19 mouse cellular contexts compared by ENCODE assay signal in genomic region chr5:8732639-8733038, GRCm38 (mm10).
A peak's percentile ranks its signal among the peaks of the same experiment; 100 is the strongest.
DNase-seq lines count a peak whose midpoint lies in the region; ATAC-seq and TF ChIP-seq lines count a peak whose summit lies in the region.
"Had no signal": no experiment of that assay in that cellular context is flagged by ENCODE, and none has a peak within 500 bp of the region (broad histone marks: within the 10 kb centered on the region; RNA-seq: fewer than 3 reads in every experiment).

No protein-coding gene starts in this region.

- TF ChIP-seq POLR2A in ES-Bruce4 (IDR thresholded peaks at IDR 0.05; ENCODE audit: insufficient read depth, low read length), result no peak

- DNase-seq in ES-E14 (ENCODE audit: low read depth, low spot score) (no peak), ZHBTc4 (ENCODE audit: low read depth, low spot score) (peak; percentile 65)
- no peak for DNase-seq in kidney, adult 8-10 months
- DNase-seq in cerebellum, adult 9-11 months, result no peak
- DNase-seq in cerebellum, adult 9-10 months, result no peak
- DNase-seq: adrenal gland, adult 2 months; adrenal gland, postnatal 10 days; adrenal gland, postnatal 25 days; cerebellum, adult 11-12 months; cerebellum, adult 2 months; cerebellum, postnatal 10 days; cerebellum, postnatal 25 days; forebrain, postnatal 0 days had no signal

- no peak for TF ChIP-seq CTCF in ES-Bruce4 (IDR thresholded peaks at IDR 0.05; ENCODE audit: low read depth, low read length)

- H3K9me3 ChIP-seq in ES-Bruce4 (replicated peaks; ENCODE audit: control insufficient read depth, insufficient read depth, low read length, poor library complexity, severe bottlenecking) (0 out of 2 replicates have a peak, but pooled peaks cover 3% of the 10 kb centered on the region), ES-E14 (ENCODE audit: control insufficient read depth, insufficient read depth, low read depth, low read length) (no peaks in the 10 kb centered on the region)
- no peaks in the 10 kb centered on the region for H3K9me3 ChIP-seq in hindbrain, embryonic 16.5 days (ENCODE audit: control insufficient read depth, low read length)
- H3K9me3 ChIP-seq: embryonic facial prominence, embryonic 10.5 days; embryonic facial prominence, embryonic 12.5 days; forebrain, embryonic 13.5 days; forebrain, embryonic 15.5 days had no signal

- no peaks in the 10 kb centered on the region for H3K27me3 ChIP-seq in ES-Bruce4 (ENCODE audit: control insufficient read depth, insufficient read depth, low read length, poor library complexity, severe bottlenecking)
- H3K27me3 ChIP-seq in hindbrain, embryonic 16.5 days (replicated peaks; ENCODE audit: control insufficient read depth, insufficient read depth, low read length), result no peaks in the 10 kb centered on the region
- H3K27me3 ChIP-seq: embryonic facial prominence, embryonic 12.5 days; forebrain, embryonic 13.5 days; forebrain, embryonic 15.5 days had no signal

- H3K4me3 ChIP-seq in ES-Bruce4 (ENCODE audit: low read depth, low read length) (no peak overlapping the region), ES-E14 (ENCODE audit: insufficient read depth in 1 of 2, low read depth in 1 of 2, low read length in 2 of 2, poor library complexity in 1 of 2, severe bottlenecking in 1 of 2) (no peak overlapping the region)
- no peak overlapping the region for H3K4me3 ChIP-seq in hindbrain, embryonic 16.5 days (ENCODE audit: low read length)
- H3K4me3 ChIP-seq: embryonic facial prominence, embryonic 10.5 days; embryonic facial prominence, embryonic 12.5 days; forebrain, embryonic 13.5 days; forebrain, embryonic 15.5 days had no signal

- H3K4me1 ChIP-seq in ES-Bruce4 (ENCODE audit: control insufficient read depth, insufficient read depth, low read length) (peaks cover 2% of the 10 kb centered on the region), ES-E14 (ENCODE audit: control insufficient read depth in 2 of 2, insufficient read depth in 2 of 2, low read length in 2 of 2, poor library complexity in 1 of 2) (peaks cover 12% of the 10 kb centered on the region in 2 experiments)
- H3K4me1 ChIP-seq in hindbrain, embryonic 16.5 days (ENCODE audit: control insufficient read depth, insufficient read depth, low read depth, low read length), result no peaks in the 10 kb centered on the region
- H3K4me1 ChIP-seq: embryonic facial prominence, embryonic 10.5 days; embryonic facial prominence, embryonic 12.5 days; forebrain, embryonic 13.5 days; forebrain, embryonic 15.5 days had no signal

- no peak overlapping the region for H3K4me2 ChIP-seq in hindbrain, embryonic 16.5 days (ENCODE audit: low read length)
- H3K4me2 ChIP-seq: embryonic facial prominence, embryonic 12.5 days; forebrain, embryonic 13.5 days; forebrain, embryonic 15.5 days had no signal

- ATAC-seq in hindbrain, embryonic 16.5 days, result no peak
- ATAC-seq: forebrain, embryonic 13.5 days; forebrain, embryonic 15.5 days; forebrain, postnatal 0 days had no signal

- H3K9ac ChIP-seq in ES-Bruce4 (ENCODE audit: low read depth, poor library complexity, severe bottlenecking) (no peak overlapping the region), ES-E14 (ENCODE audit: insufficient read depth, low read depth, low read length, poor library complexity, severe bottlenecking) (no peak overlapping the region)
- H3K9ac ChIP-seq in hindbrain, embryonic 16.5 days (ENCODE audit: low read depth, low read length), result no peak overlapping the region
- H3K9ac ChIP-seq: embryonic facial prominence, embryonic 12.5 days; forebrain, embryonic 13.5 days; forebrain, embryonic 15.5 days; forebrain, postnatal 0 days had no signal

- in situ Hi-C loops in ES-E14 (cut with MboI; ENCODE audit: low sequenced_read_pairs in 2 of 2, unreplicated experiment in 2 of 2), result no loop called here

- no peaks in the 10 kb centered on the region for H3K36me3 ChIP-seq in ES-Bruce4 (ENCODE audit: control insufficient read depth, insufficient read depth, low read length, poor library complexity, severe bottlenecking)
- H3K36me3 ChIP-seq in ES-E14 (ENCODE audit: control insufficient read depth, insufficient read depth, low read length, poor library complexity, severe bottlenecking), result no peaks in the 10 kb centered on the region; the same call in 1 of the 2 replicates
- H3K36me3 ChIP-seq in hindbrain, embryonic 16.5 days (ENCODE audit: control insufficient read depth, insufficient read depth, low read length), result no peaks in the 10 kb centered on the region
- H3K36me3 ChIP-seq: embryonic facial prominence, embryonic 10.5 days; embryonic facial prominence, embryonic 12.5 days; forebrain, embryonic 15.5 days had no signal

- H3K27ac ChIP-seq in ES-Bruce4 (ENCODE audit: insufficient read depth, low read length) (peak overlapping the region; percentile 87), ES-E14 (ENCODE audit: insufficient read depth, low read depth, low read length, poor library complexity, severe bottlenecking) (peak overlapping the region; percentile 60; the same call in 1 of the 2 replicates)
- no peak overlapping the region for H3K27ac ChIP-seq in hindbrain, embryonic 16.5 days (ENCODE audit: low read depth, low read length)
- H3K27ac ChIP-seq: embryonic facial prominence, embryonic 10.5 days; embryonic facial prominence, embryonic 12.5 days; forebrain, embryonic 13.5 days; forebrain, embryonic 15.5 days had no signal

- no peak for TF ChIP-seq EP300 in ES-Bruce4 (IDR thresholded peaks at IDR 0.05; ENCODE audit: insufficient read depth, low read depth, low read length)

TF ChIP-seq in ES-E14, 5 proteins besides CTCF, POLR2A, EP300 and RAD21:
- TF ChIP-seq MAFK (IDR thresholded peaks at IDR 0.05; ENCODE audit: insufficient read depth, low read depth, low read length) (no peak), CHD2 (IDR thresholded peaks at IDR 0.05; ENCODE audit: low read depth, low read length) (no peak), HCFC1 (IDR thresholded peaks at IDR 0.05; ENCODE audit: borderline replicate concordance, insufficient read depth, low read length) (no peak), ZNF384 (IDR thresholded peaks at IDR 0.05; ENCODE audit: low read depth, low read length) (no peak), ZC3H11A (IDR thresholded peaks at IDR 0.05; ENCODE audit: borderline replicate concordance, low read depth, low read length) (no peak)
